Mouse (Mus musculus) neural tube, embryonic 14.5 days (tissue): ENCODE results near the gene Hoxc9. TPM values are rescaled to one million over a fixed set of nuclear protein-coding genes. Genes with fewer than 3 reads are reported as not detected.
A peak's percentile ranks its signal among the peaks of the same experiment; 100 is the strongest.

Source experiments
- ATAC-seq: fragments of 200-750 bp; cut with Nextera tagmentation; 2 replicates; pipeline ENCODE4 v1.8.0; 2017; ENCODE audit warnings: low read depth, mild to moderate bottlenecking, moderate TSS enrichment, moderate library complexity
- H3K27ac ChIP-seq: fragments of 300-500 bp; sonication (generic); 2 replicates; pipeline ENCODE4 v1.5.1; 2014; ENCODE audit warnings: low read depth, mild to moderate bottlenecking, control low read depth, low read length, moderate library complexity, mixed read lengths
- H3K27me3 ChIP-seq: fragments of 300-500 bp; sonication (generic); 2 replicates; pipeline ENCODE4 v1.6.1; 2014; ENCODE audit warnings: low read length; ENCODE audit not compliant: control insufficient read depth, insufficient read depth
- H3K36me3 ChIP-seq: fragments of 300-500 bp; sonication (generic); 2 replicates; pipeline ENCODE4 v1.6.1; 2014; ENCODE audit warnings: low read length, mixed read lengths; ENCODE audit not compliant: control insufficient read depth, insufficient read depth
- H3K4me1 ChIP-seq: fragments of 300-500 bp; sonication (generic); 2 replicates; pipeline ENCODE4 v1.6.1; 2014; ENCODE audit warnings: low read length; ENCODE audit not compliant: control insufficient read depth, insufficient read depth
- H3K4me2 ChIP-seq: fragments of 300-500 bp; sonication (generic); 2 replicates; pipeline ENCODE4 v1.6.1; 2014; ENCODE audit warnings: mild to moderate bottlenecking, low read depth, low read length, control low read depth
- H3K4me3 ChIP-seq: fragments of 300-500 bp; sonication (generic); 2 replicates; pipeline ENCODE4 v1.5.1; 2014; ENCODE audit warnings: low read depth, low read length, control low read depth, mixed read lengths
- H3K9ac ChIP-seq: fragments of 300-500 bp; sonication (generic); replicated peaks from 2 replicates; pipeline ENCODE4 v1.6.1; 2014; ENCODE audit warnings: low read depth, mild to moderate bottlenecking, control low read depth, low read length, mixed read lengths
- H3K9me3 ChIP-seq: fragments of 300-500 bp; sonication (generic); 2 replicates; pipeline ENCODE4 v1.6.1; 2016; ENCODE audit warnings: low read length; ENCODE audit not compliant: control insufficient read depth
- WGBS: fragments of 180-500 bp; shearing (Covaris S2); extraction: QIAGEN DNeasy Blood & Tissue Kit; methylation state at CpG from one replicate; pipeline ENCODE4 v1.1.7; 2014; 5-methylcytosine and 5-hydroxymethylcytosine counted together
- polyA plus RNA-seq: library from polyadenylated mRNA; unstranded; fragments of >200 nt; fragmentation: Nextera tagmentation; extraction: Ambion mirVana; gene quantifications from 2 replicates; pipeline ENCODE4 v1.2.1, GENCODE M21; 2014

Gene Hoxc9
- polyA plus RNA-seq, 1 experiment from 2014 or later = 46.9 TPM

DNA sequence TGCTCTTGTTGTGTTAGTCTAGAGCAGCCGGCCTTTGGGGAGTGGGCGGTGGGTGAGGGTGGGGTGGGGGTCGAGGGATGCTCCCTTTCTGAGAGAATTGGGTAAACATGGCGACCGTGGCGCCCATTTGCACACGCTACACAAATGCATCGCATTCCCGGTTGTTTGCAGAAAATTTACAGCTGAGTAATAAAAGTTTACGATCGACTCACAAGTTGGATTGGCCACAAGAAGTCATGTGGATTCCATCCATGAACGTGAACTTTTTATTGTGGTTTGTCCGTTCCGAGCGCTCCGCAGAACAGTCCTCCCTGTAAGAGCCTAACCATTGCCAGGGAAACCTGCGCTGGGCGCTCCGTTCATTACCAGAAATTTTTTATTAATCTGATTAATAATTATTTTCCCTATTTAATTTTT lies 21.7 kb downstream of the Hoxc9 start, which contains the start of gene Hoxc6:
TSS of gene Hoxc6 (plus strand) at position 319 of the 417 bp plus-strand sequence.
- WGBS = under 1% methylated on average over 19 of the region's 19 CpGs
- Histone ChIP-seq H3K4me1 (peaks cover 52% of the 10 kb centered on the region), H3K9me3 (no peaks in the 10 kb centered on the region), H3K4me2 (peak within 1 kb of the TSS; percentile 92), H3K27me3 (no peaks in the 10 kb centered on the region), H3K4me3 (peak within 1 kb of the TSS; percentile 55), H3K9ac (peak within 1 kb of the TSS; percentile 76), H3K36me3 (no peaks in the 10 kb centered on the region), H3K27ac (peak within 1 kb of the TSS; percentile 91)
- ATAC-seq = peak; percentile 63

GRCm38 (mm10) chr15:102998608-102999182 lies 22.5 kb downstream of the Hoxc9 start:
- Histone ChIP-seq H3K4me3 (peak overlapping the region; percentile 55), H3K36me3 (no peaks in the 10 kb centered on the region), H3K9ac (peak overlapping the region; percentile 76), H3K27ac (peak overlapping the region; percentile 91), H3K9me3 (no peaks in the 10 kb centered on the region), H3K4me2 (peak overlapping the region; percentile 92), H3K4me1 (peaks cover 55% of the 10 kb centered on the region), H3K27me3 (no peaks in the 10 kb centered on the region)
- ATAC-seq = peak; percentile 28
- WGBS = under 1% methylated on average over 19 of the region's 19 CpGs

GRCm38 (mm10) chr15:102999183-102999831 lies 23.1 kb downstream of the Hoxc9 start:
- H3K27ac ChIP-seq = peak overlapping the region; percentile 91
- H3K4me1 ChIP-seq = peaks cover 60% of the 10 kb centered on the region
- ATAC-seq = peak; percentile 84

DNA sequence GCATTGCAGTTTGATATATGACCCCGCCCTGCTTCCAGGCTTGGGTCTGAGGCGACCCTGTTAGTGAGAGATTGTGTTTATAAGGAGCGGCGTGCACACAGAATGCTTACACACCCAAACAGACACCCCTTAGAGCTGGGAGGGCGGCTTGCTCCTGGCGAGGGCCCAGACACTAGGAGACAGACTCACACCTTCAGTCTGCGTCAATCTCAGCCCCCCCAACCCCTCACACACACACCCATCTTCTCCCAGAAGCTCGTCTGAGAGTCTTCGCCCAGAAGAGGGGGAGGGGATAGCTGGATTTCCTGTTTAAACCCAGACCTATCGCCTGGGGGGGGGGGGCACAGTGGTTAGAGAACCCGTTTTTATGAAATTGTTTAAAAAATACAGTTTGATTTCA lies 23.7 kb downstream of the Hoxc9 start:
- H3K9ac ChIP-seq = peak overlapping the region; percentile 76
- peak overlapping the region; percentile 92 for H3K4me2 ChIP-seq
- peak; percentile 33 for ATAC-seq
- WGBS = under 1% methylated on average over 11 of the region's 11 CpGs
- peaks cover 61% of the 10 kb centered on the region for H3K4me1 ChIP-seq
- H3K27ac ChIP-seq = peak overlapping the region; percentile 91
- no peaks in the 10 kb centered on the region for H3K27me3 ChIP-seq
- H3K36me3 ChIP-seq = no peaks in the 10 kb centered on the region
- peak overlapping the region; percentile 55 for H3K4me3 ChIP-seq
- H3K9me3 ChIP-seq = no peaks in the 10 kb centered on the region

More at GRCm38 (mm10) chr15:102999183-102999831, 23.1 kb downstream of the Hoxc9 start:
- WGBS = under 1% methylated on average over 27 of the region's 33 CpGs
- Histone ChIP-seq H3K4me2 (peak overlapping the region; percentile 92), H3K36me3 (no peaks in the 10 kb centered on the region), H3K27me3 (no peaks in the 10 kb centered on the region), H3K9ac (peak overlapping the region; percentile 76), H3K4me3 (peak overlapping the region; percentile 55), H3K9me3 (no peaks in the 10 kb centered on the region)

DNA sequence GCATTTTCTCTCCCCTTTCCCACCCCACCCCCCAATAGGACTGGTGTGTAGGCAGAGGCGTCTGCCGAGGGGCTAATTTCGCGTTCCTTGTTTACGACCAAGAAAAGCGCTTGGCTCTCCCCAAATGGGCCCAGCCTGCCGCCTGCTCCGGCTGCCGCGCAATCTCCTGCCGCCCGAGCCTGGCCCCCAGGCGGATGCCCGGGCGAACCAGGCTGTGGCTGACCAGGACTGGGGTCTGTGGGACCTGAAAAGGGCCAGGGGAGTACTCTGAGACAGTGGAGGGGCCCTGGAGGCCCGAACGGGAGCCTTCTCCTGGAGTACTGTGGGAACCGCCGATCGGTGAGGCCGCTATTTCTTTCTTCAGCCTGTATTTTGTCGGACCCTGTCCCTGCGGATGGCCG lies 24.3 kb downstream of the Hoxc9 start:
- peak overlapping the region; percentile 55 for H3K4me3 ChIP-seq
- no peaks in the 10 kb centered on the region for H3K27me3 ChIP-seq
- no peaks in the 10 kb centered on the region for H3K36me3 ChIP-seq
- under 1% methylated on average over 24 of the region's 24 CpGs for WGBS
- H3K27ac ChIP-seq = peak overlapping the region; percentile 91
- peaks cover 61% of the 10 kb centered on the region for H3K4me1 ChIP-seq
- ATAC-seq = 0 out of 2 replicates have a peak, but pooled peaks have one; percentile 1
- peak overlapping the region; percentile 76 for H3K9ac ChIP-seq
- peak overlapping the region; percentile 92 for H3K4me2 ChIP-seq
- no peaks in the 10 kb centered on the region for H3K9me3 ChIP-seq

DNA sequence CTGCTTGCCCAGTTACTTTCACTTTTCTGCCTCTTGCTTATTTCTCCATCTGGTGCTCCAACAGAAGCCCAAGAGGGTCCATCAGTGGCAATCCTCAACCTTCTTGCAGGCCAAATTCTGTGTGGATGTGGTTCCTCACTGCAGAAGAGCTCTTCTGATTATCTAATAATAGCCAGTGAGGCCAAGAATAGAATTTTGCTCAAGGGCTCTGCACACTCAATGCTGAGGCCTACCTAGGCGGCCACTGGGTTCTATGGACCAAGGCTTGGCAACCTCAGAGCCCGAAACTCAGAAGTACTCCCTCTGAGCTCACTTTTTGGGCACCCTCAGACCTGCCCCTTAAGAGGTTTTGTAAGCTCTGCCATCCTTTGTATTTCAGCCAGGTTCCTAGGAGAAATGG lies 25.1 kb downstream of the Hoxc9 start:
- Histone ChIP-seq H3K9me3 (no peaks in the 10 kb centered on the region), H3K4me1 (peaks cover 65% of the 10 kb centered on the region), H3K4me2 (peak overlapping the region; percentile 92), H3K27ac (peak overlapping the region; percentile 91), H3K36me3 (no peaks in the 10 kb centered on the region), H3K27me3 (no peaks in the 10 kb centered on the region), H3K4me3 (peak overlapping the region; percentile 55), H3K9ac (peak overlapping the region; percentile 76)
- WGBS = 21% methylated on average over 2 of the region's 2 CpGs
- ATAC-seq = no peak

DNA sequence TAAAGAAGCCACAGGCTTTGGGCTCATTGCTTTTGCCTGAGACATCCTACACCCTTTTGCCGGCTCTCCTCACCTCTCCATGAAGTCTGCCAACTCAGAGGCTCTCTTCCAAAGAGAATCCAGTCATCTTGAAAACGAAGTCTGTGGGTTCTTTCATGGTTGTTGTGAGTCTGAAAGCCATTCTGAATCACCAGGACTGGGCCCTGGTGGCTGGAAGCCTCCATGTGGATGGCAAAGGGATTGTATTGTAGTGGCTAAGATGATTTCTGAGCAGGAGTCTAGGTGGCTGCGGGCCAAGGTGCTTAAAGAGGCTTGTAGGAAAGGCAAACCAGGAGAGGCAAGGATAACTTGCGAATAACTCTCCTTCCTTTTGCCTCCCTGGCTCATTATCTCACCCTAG lies 25.9 kb downstream of the Hoxc9 start:
- peak overlapping the region; percentile 91 for H3K27ac ChIP-seq
- 5% methylated on average over 4 of the region's 4 CpGs for WGBS

DNA sequence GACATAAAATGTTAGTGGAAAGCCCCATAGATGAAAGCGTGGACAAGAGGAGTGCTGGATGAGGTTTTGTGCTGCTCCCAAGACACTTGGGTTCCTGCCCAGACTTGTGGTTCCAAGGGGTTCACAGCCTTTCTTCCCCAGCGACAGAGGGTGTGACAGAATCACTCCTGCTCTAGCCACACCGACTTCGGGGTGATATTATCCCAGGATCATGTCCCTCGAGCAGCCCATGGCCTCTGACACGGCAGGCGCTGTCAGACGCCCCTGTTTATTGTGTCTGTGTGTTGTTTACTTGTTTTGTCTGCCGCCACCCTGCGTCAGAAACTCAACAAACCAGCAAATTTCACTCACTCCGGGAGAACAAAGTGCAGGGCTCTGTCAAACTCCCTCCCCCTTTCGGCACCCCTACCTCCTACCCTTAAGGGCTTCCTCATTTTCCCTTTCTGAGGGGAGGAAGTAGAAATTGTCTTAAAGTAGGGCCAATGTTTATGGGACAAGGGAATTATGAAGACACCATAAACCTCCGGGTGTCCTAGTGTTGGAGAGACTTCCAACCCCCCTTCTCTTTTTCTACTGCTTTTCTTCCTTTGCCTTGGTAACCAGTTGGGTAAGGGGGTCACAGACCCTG lies 26.7 kb downstream of the Hoxc9 start:
- WGBS = 4% methylated on average over 13 of the region's 13 CpGs
- H3K9me3 ChIP-seq = no peaks in the 10 kb centered on the region
- no peak for ATAC-seq
- H3K27ac ChIP-seq = peak overlapping the region; percentile 91
- H3K36me3 ChIP-seq = no peaks in the 10 kb centered on the region
- H3K4me2 ChIP-seq = peak overlapping the region; percentile 92
- H3K4me3 ChIP-seq = peak overlapping the region; percentile 55
- H3K4me1 ChIP-seq = peaks cover 68% of the 10 kb centered on the region
- H3K27me3 ChIP-seq = no peaks in the 10 kb centered on the region
- peak overlapping the region; percentile 76 for H3K9ac ChIP-seq

More for the DNA sequence above, 25.9 kb downstream of the Hoxc9 start:
- Histone ChIP-seq H3K27me3 (no peaks in the 10 kb centered on the region), H3K4me3 (peak overlapping the region; percentile 55), H3K36me3 (no peaks in the 10 kb centered on the region), H3K4me2 (peak overlapping the region; percentile 92), H3K9ac (peak overlapping the region; percentile 76), H3K4me1 (peaks cover 67% of the 10 kb centered on the region), H3K9me3 (no peaks in the 10 kb centered on the region)
- no peak for ATAC-seq

DNA sequence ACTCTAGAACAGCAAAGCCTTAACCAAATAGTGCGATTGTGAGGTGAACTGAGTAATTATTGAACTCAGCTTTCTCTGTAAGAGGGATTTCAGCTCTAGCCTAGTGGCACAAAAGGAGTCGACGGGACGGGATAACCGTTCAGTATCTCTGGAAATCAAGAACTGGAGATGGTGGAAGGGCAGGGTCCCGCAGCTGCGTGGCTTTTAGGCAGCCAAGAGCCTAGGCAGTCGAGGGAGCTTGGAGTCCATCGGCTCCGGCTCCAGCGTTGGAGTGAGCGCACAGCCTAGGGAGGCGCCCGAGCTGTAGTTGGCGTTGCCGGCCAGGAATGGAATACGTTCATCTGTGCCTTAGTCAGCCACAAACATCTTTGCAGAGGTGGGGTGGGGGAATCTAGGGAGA lies 29.1 kb downstream of the Hoxc9 start:
- Histone ChIP-seq H3K4me2 (peak overlapping the region; percentile 83), H3K4me1 (peaks cover 88% of the 10 kb centered on the region), H3K36me3 (no peaks in the 10 kb centered on the region), H3K9ac (peak overlapping the region; percentile 78), H3K9me3 (no peaks in the 10 kb centered on the region), H3K27me3 (no peaks in the 10 kb centered on the region), H3K27ac (peak overlapping the region; percentile 79), H3K4me3 (peak overlapping the region; percentile 28)
- ATAC-seq = no peak
- under 1% methylated on average over 17 of the region's 17 CpGs for WGBS
